In the genomic region with DNA sequence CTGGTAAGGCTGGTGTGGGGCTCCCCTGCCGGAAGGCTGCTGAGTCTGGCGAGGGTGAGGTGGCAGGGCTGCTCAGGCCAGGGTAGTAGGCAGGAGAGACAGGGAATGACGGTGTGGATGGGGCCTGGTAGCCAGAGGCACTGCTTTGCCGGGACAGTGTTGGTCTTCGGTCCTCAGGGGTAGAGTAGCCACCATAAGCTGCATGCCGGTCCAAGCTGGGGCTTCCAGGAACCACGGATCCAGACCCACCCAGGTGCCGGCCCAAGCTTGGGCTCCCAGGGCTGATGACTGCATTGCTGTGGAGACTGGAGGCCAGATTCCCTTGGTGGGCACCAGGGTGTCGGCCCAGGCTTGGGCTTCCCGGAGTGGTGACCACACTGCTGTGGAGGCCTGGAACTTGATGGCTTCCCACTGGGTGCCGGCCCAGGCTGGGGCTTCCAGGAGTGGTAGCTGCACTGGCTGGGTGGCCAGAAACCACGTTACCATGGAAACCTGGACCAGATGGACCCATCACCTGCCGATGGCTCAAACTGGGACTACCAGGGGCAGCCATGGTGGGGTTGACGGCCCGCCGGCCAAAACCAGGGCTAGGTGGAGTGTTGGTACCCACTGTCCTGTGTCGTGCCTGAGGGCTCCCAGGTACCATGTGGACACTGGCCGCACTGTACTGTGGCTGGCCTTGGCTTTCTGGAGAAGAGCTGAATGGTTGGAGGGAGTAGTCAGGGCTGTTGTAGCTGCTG, we compare ENCODE assay signal across 24 mouse cellular contexts.
DNase-seq lines count a peak whose midpoint lies in the region; ATAC-seq and TF ChIP-seq lines count a peak whose summit lies in the region.
"Had no signal": no experiment of that assay in that cellular context is flagged by ENCODE, and none has a peak within 500 bp of the region (broad histone marks: within the 10 kb centered on the region; RNA-seq: fewer than 3 reads in every experiment).

No protein-coding gene starts in this region.

- no peak for ATAC-seq in heart, embryonic 11.5 days (replicated peaks; ENCODE audit: insufficient number of reproducible peaks, low FRiP score, low TSS enrichment)
- 0 out of 2 replicates have a peak, but pooled peaks have one; percentile 9 for ATAC-seq in hindbrain, embryonic 16.5 days
- no peak for ATAC-seq in hindbrain, embryonic 12.5 days (ENCODE audit: low FRiP score)
- 0 out of 2 replicates have a peak, but pooled peaks have one; percentile 17 for ATAC-seq in midbrain, embryonic 16.5 days
- no peak for ATAC-seq in midbrain, embryonic 13.5 days
- no peak for ATAC-seq in stomach, postnatal 0 days (ENCODE audit: low FRiP score, low TSS enrichment)
- ATAC-seq: forebrain, embryonic 14.5 days; intestine, postnatal 0 days had no signal

- no peak overlapping the region for H3K9ac ChIP-seq in heart, embryonic 11.5 days (ENCODE audit: low read depth, low read length)
- H3K9ac ChIP-seq in hindbrain, embryonic 16.5 days (ENCODE audit: low read depth, low read length) = no peak overlapping the region
- no peak overlapping the region for H3K9ac ChIP-seq in hindbrain, embryonic 12.5 days
- H3K9ac ChIP-seq in midbrain, embryonic 16.5 days (ENCODE audit: low read depth, low read length) = no peak overlapping the region
- no peak overlapping the region for H3K9ac ChIP-seq in midbrain, embryonic 13.5 days (replicated peaks)
- no peak overlapping the region for H3K9ac ChIP-seq in stomach, postnatal 0 days (ENCODE audit: low read length)
- H3K9ac ChIP-seq: embryonic facial prominence, embryonic 13.5 days; lung, embryonic 14.5 days; midbrain, embryonic 12.5 days had no signal

- H3K27ac ChIP-seq in heart, embryonic 11.5 days (ENCODE audit: low read depth, low read length) = 0 out of 2 replicates have a peak overlapping the region, but pooled peaks have one; percentile 6
- H3K27ac ChIP-seq in hindbrain, embryonic 16.5 days (ENCODE audit: low read depth, low read length) = no peak overlapping the region
- H3K27ac ChIP-seq in hindbrain, embryonic 12.5 days = no peak overlapping the region
- H3K27ac ChIP-seq in midbrain, embryonic 16.5 days (ENCODE audit: low read length) = no peak overlapping the region
- H3K27ac ChIP-seq in midbrain, embryonic 13.5 days = no peak overlapping the region
- 0 out of 2 replicates have a peak overlapping the region, but pooled peaks have one; percentile 4 for H3K27ac ChIP-seq in stomach, postnatal 0 days (replicated peaks)
- H3K27ac ChIP-seq: embryonic facial prominence, embryonic 13.5 days; layer of hippocampus, adult 2 months; midbrain, embryonic 12.5 days had no signal

- no peaks in the 10 kb centered on the region for H3K9me3 ChIP-seq in heart, embryonic 11.5 days (replicated peaks; ENCODE audit: control insufficient read depth, low read length)
- H3K9me3 ChIP-seq in hindbrain, embryonic 16.5 days (ENCODE audit: control insufficient read depth, low read length) = no peaks in the 10 kb centered on the region
- H3K9me3 ChIP-seq in hindbrain, embryonic 12.5 days (replicated peaks) = no peaks in the 10 kb centered on the region
- H3K9me3 ChIP-seq in midbrain, embryonic 16.5 days (replicated peaks; ENCODE audit: control insufficient read depth, low read length, poor library complexity, severe bottlenecking) = no peaks in the 10 kb centered on the region
- H3K9me3 ChIP-seq in midbrain, embryonic 13.5 days = no peaks in the 10 kb centered on the region
- H3K9me3 ChIP-seq in stomach, postnatal 0 days (ENCODE audit: control insufficient read depth, low read length) = no peaks in the 10 kb centered on the region
- H3K9me3 ChIP-seq: embryonic facial prominence, embryonic 13.5 days; G1E; midbrain, embryonic 12.5 days had no signal

- no peak overlapping the region for H3K4me3 ChIP-seq in heart, embryonic 11.5 days (ENCODE audit: low read depth, low read length)
- H3K4me3 ChIP-seq in hindbrain, embryonic 16.5 days (ENCODE audit: low read length) = no peak overlapping the region
- H3K4me3 ChIP-seq in hindbrain, embryonic 12.5 days = no peak overlapping the region
- H3K4me3 ChIP-seq in midbrain, embryonic 16.5 days (ENCODE audit: low read depth, low read length) = no peak overlapping the region
- H3K4me3 ChIP-seq in midbrain, embryonic 13.5 days (replicated peaks) = no peak overlapping the region
- H3K4me3 ChIP-seq in stomach, postnatal 0 days (ENCODE audit: low read depth, low read length) = no peak overlapping the region
- H3K4me3 ChIP-seq: embryonic facial prominence, embryonic 13.5 days; layer of hippocampus, adult 2 months; midbrain, embryonic 12.5 days had no signal

- no peak for TF ChIP-seq CTCF in stomach, postnatal 0 days (IDR thresholded peaks at IDR 0.05; ENCODE audit: low read depth)

- no peaks in the 10 kb centered on the region for H3K27me3 ChIP-seq in heart, embryonic 11.5 days (ENCODE audit: control insufficient read depth, insufficient read depth, low read length)
- H3K27me3 ChIP-seq in hindbrain, embryonic 16.5 days (replicated peaks; ENCODE audit: control insufficient read depth, insufficient read depth, low read length) = no peaks in the 10 kb centered on the region
- H3K27me3 ChIP-seq in hindbrain, embryonic 12.5 days = no peaks in the 10 kb centered on the region
- no peaks in the 10 kb centered on the region for H3K27me3 ChIP-seq in midbrain, embryonic 16.5 days (ENCODE audit: control insufficient read depth, insufficient read depth, low read depth, low read length)
- no peaks in the 10 kb centered on the region for H3K27me3 ChIP-seq in midbrain, embryonic 13.5 days
- H3K27me3 ChIP-seq in stomach, postnatal 0 days (ENCODE audit: control insufficient read depth, insufficient read depth, low read length) = no peaks in the 10 kb centered on the region
- H3K27me3 ChIP-seq: CH12.LX; embryonic facial prominence, embryonic 13.5 days; midbrain, embryonic 12.5 days had no signal

- peaks cover 24% of the 10 kb centered on the region for H3K4me1 ChIP-seq in heart, embryonic 11.5 days (ENCODE audit: control insufficient read depth, insufficient read depth, low read length)
- no peaks in the 10 kb centered on the region for H3K4me1 ChIP-seq in hindbrain, embryonic 16.5 days (ENCODE audit: control insufficient read depth, insufficient read depth, low read depth, low read length)
- H3K4me1 ChIP-seq in hindbrain, embryonic 12.5 days = no peaks in the 10 kb centered on the region
- H3K4me1 ChIP-seq in midbrain, embryonic 16.5 days (ENCODE audit: control insufficient read depth, insufficient read depth, low read length) = no peaks in the 10 kb centered on the region
- H3K4me1 ChIP-seq in midbrain, embryonic 13.5 days (replicated peaks) = no peaks in the 10 kb centered on the region
- H3K4me1 ChIP-seq in stomach, postnatal 0 days (replicated peaks; ENCODE audit: control insufficient read depth, insufficient read depth) = no peaks in the 10 kb centered on the region
- H3K4me1 ChIP-seq: embryonic facial prominence, embryonic 13.5 days; midbrain, embryonic 12.5 days had no signal

- TF ChIP-seq EP300 in stomach, postnatal 0 days (optimal IDR thresholded peaks at IDR 0.05) = no peak

- DNase-seq in heart, postnatal 4 days = no peak
- no peak for DNase-seq in stomach, postnatal 0 days (ENCODE audit: low spot score)
- DNase-seq in MN1 (ENCODE audit: low spot score) = no peak
- DNase-seq: adrenal gland, adult 2 months; B cell, adult 2 months; cerebellum, adult 11-12 months; cerebellum, postnatal 10 days; gastrocnemius, postnatal 10 days; kidney, postnatal 25 days; lung, embryonic 14.5 days; right cerebral cortex, postnatal 14 days had no signal

- WGBS in heart, embryonic 11.5 days (ENCODE audit: insufficient replicate concordance) = 86% methylated on average over 18 of the region's 18 CpGs
- WGBS in hindbrain, embryonic 16.5 days = 91% methylated on average over 18 of the region's 18 CpGs
- 95% methylated on average over 18 of the region's 18 CpGs for WGBS in hindbrain, embryonic 12.5 days
- 90% methylated on average over 18 of the region's 18 CpGs for WGBS in midbrain, embryonic 16.5 days
- WGBS in midbrain, embryonic 13.5 days = 92% methylated on average over 18 of the region's 18 CpGs
- WGBS in stomach, postnatal 0 days = 93% methylated on average over 18 of the region's 18 CpGs

- no peak overlapping the region for H3K4me2 ChIP-seq in heart, embryonic 11.5 days
- H3K4me2 ChIP-seq in hindbrain, embryonic 16.5 days (ENCODE audit: low read length) = no peak overlapping the region
- H3K4me2 ChIP-seq in hindbrain, embryonic 12.5 days (replicated peaks) = no peak overlapping the region
- no peak overlapping the region for H3K4me2 ChIP-seq in midbrain, embryonic 16.5 days (ENCODE audit: low read length)
- no peak overlapping the region for H3K4me2 ChIP-seq in midbrain, embryonic 13.5 days (replicated peaks)
- H3K4me2 ChIP-seq in stomach, postnatal 0 days (replicated peaks; ENCODE audit: low read depth) = no peak overlapping the region
- H3K4me2 ChIP-seq: embryonic facial prominence, embryonic 13.5 days; liver, embryonic 11.5 days; lung, embryonic 14.5 days; midbrain, embryonic 12.5 days had no signal

- H3K36me3 ChIP-seq in heart, embryonic 11.5 days (ENCODE audit: control insufficient read depth, insufficient read depth, low read length) = peaks cover 41% of the 10 kb centered on the region
- no peaks in the 10 kb centered on the region for H3K36me3 ChIP-seq in hindbrain, embryonic 16.5 days (ENCODE audit: control insufficient read depth, insufficient read depth, low read length)
- H3K36me3 ChIP-seq in hindbrain, embryonic 12.5 days = peaks cover 42% of the 10 kb centered on the region
- no peaks in the 10 kb centered on the region for H3K36me3 ChIP-seq in midbrain, embryonic 16.5 days (ENCODE audit: control insufficient read depth, insufficient read depth, low read length)
- H3K36me3 ChIP-seq in midbrain, embryonic 13.5 days = peaks cover 16% of the 10 kb centered on the region
- H3K36me3 ChIP-seq in stomach, postnatal 0 days (ENCODE audit: control insufficient read depth, insufficient read depth, low read length) = peaks cover 32% of the 10 kb centered on the region
- H3K36me3 ChIP-seq: G1E had no signal

Comparison
In these comparisons a context has a peak if more than half of its experiments do, and no peak if none do; other contexts are left out.
1. ATAC-seq: peak in hindbrain, embryonic 16.5 days (single experiment) and midbrain, embryonic 16.5 days (single experiment); none in heart, embryonic 11.5 days (single experiment), hindbrain, embryonic 12.5 days (single experiment), midbrain, embryonic 13.5 days (single experiment) and stomach, postnatal 0 days (single experiment).
2. H3K27ac ChIP-seq: peak in heart, embryonic 11.5 days (single experiment) and stomach, postnatal 0 days (single experiment); none in hindbrain, embryonic 16.5 days (single experiment), hindbrain, embryonic 12.5 days (single experiment), midbrain, embryonic 16.5 days (single experiment) and midbrain, embryonic 13.5 days (single experiment).